Mouse (Mus musculus) neutrophil, adult 5-6 weeks (primary cell): Measurements from ENCODE around the gene Pdcd1lg2. TPM values are rescaled to one million over a fixed set of nuclear protein-coding genes. Genes with fewer than 3 reads are reported as not detected.

Experiments used
- ATAC-seq: fragments of 151-379, 151-347 bp; 2 replicates; pipeline ENCODE4 v1.8.0; 2017; ENCODE audit warnings: mild to moderate bottlenecking, moderate TSS enrichment; ENCODE audit not compliant: insufficient number of reproducible peaks, poor library complexity, low FRiP score, severe bottlenecking; ENCODE audit errors: extremely low read depth
- total RNA-seq: library from RNA; stranded (forward); fragments of 200-1000 nt; gene quantifications from 2 replicates; pipeline ENCODE4 v1.2.3, GENCODE M21; 2017

Gene Pdcd1lg2
- total RNA-seq, 1 experiment from 2014 or later: 5.8 TPM

GRCm38 (mm10) chr19:29485257-29485948 is 74.7 kb downstream of the Pdcd1lg2 start:
- no peak for ATAC-seq

GRCm38 (mm10) chr19:29486545-29487206 is 76.0 kb downstream of the Pdcd1lg2 start:
- peak; percentile 90 for ATAC-seq

GRCm38 (mm10) chr19:29487326-29488072 is 76.8 kb downstream of the Pdcd1lg2 start:
- no peak for ATAC-seq

GRCm38 (mm10) chr19:29488073-29488390 is 77.3 kb downstream of the Pdcd1lg2 start:
- peak; percentile 20; the same call in 1 of the 2 replicates for ATAC-seq

GRCm38 (mm10) chr19:29488420-29488819 is 77.7 kb downstream of the Pdcd1lg2 start:
- no peak for ATAC-seq

GRCm38 (mm10) chr19:29489785-29490284 is 79.1 kb downstream of the Pdcd1lg2 start:
- no peak for ATAC-seq

GRCm38 (mm10) chr19:29491467-29491866 is 80.7 kb downstream of the Pdcd1lg2 start:
- no peak for ATAC-seq

GRCm38 (mm10) chr19:29494454-29494853 is 83.7 kb downstream of the Pdcd1lg2 start:
- no peak for ATAC-seq

- ATAC-seq: peak; percentile 42
Observed at GRCm38 (mm10) chr19:29496001-29496597, 85.4 kb downstream of the Pdcd1lg2 start.

- ATAC-seq: no peak
Observed at GRCm38 (mm10) chr19:29496786-29497557, 86.3 kb downstream of the Pdcd1lg2 start.

- no peak for ATAC-seq
Observed at GRCm38 (mm10) chr19:29497874-29498273, 87.2 kb downstream of the Pdcd1lg2 start.

GRCm38 (mm10) chr19:29498842-29499456 is 88.2 kb downstream of the Pdcd1lg2 start:
- no peak for ATAC-seq

- no peak for ATAC-seq
Observed at GRCm38 (mm10) chr19:29500333-29500732, 89.6 kb downstream of the Pdcd1lg2 start.

GRCm38 (mm10) chr19:29501106-29501505 is 90.4 kb downstream of the Pdcd1lg2 start:
- peak; percentile 65; the same call in 1 of the 2 replicates for ATAC-seq

GRCm38 (mm10) chr19:29501507-29501906 is 90.8 kb downstream of the Pdcd1lg2 start:
- peak; percentile 74 for ATAC-seq

GRCm38 (mm10) chr19:29504131-29504530 is 93.4 kb downstream of the Pdcd1lg2 start:
- ATAC-seq: no peak

GRCm38 (mm10) chr19:29505617-29506016 is 94.9 kb downstream of the Pdcd1lg2 start:
- no peak for ATAC-seq

- ATAC-seq: no peak
Observed at GRCm38 (mm10) chr19:29508208-29508607, 97.5 kb downstream of the Pdcd1lg2 start.
